Mouse (Mus musculus): ENCODE measurements around the gene Hoxc11. TPM values are rescaled to one million over a fixed set of nuclear protein-coding genes. Genes with fewer than 3 reads are reported as not detected.

Gene Hoxc11
- polyA plus RNA-seq, 1 experiment from 2014 or later = not detected

- Histone ChIP-seq H3K9me3 (ENCODE audit: low read depth, low read length) (no peaks in the 10 kb centered on the region), H3K36me3 (ENCODE audit: insufficient read depth) (no peaks in the 10 kb centered on the region), H3K4me1 (ENCODE audit: insufficient read depth) (no peaks in the 10 kb centered on the region), H3K4me2 (no peak overlapping the region), H3K4me3 (ENCODE audit: low read depth, low read length) (no peak overlapping the region), H3K27ac (ENCODE audit: low read depth) (no peak overlapping the region), H3K9ac (no peak overlapping the region), H3K27me3 (ENCODE audit: insufficient read depth, low read length) (peaks cover 98% of the 10 kb centered on the region)
- peak; percentile 94 for TF ChIP-seq CTCF (IDR thresholded peaks at IDR 0.05; ENCODE audit: low read depth)
- peak; percentile 63; the same call in 1 of the 2 replicates for ATAC-seq (ENCODE audit: insufficient read depth)
- 3% methylated on average over 21 of the region's 21 CpGs for WGBS
- DNase-seq = peak; percentile 99
These were observed 33.1 kb downstream of the Hoxc11 start for GRCm38 (mm10) chr15:102987124-102987833.

- Histone ChIP-seq H3K4me3 (ENCODE audit: low read depth, low read length) (no peak overlapping the region), H3K36me3 (ENCODE audit: insufficient read depth) (no peaks in the 10 kb centered on the region), H3K4me2 (no peak overlapping the region), H3K9ac (no peak overlapping the region), H3K27ac (ENCODE audit: low read depth) (no peak overlapping the region), H3K9me3 (ENCODE audit: low read depth, low read length) (no peaks in the 10 kb centered on the region), H3K27me3 (ENCODE audit: insufficient read depth, low read length) (peaks cover 98% of the 10 kb centered on the region), H3K4me1 (ENCODE audit: insufficient read depth) (no peaks in the 10 kb centered on the region)
- no peak for ATAC-seq (ENCODE audit: insufficient read depth)
- DNase-seq = no peak
- WGBS = 24% methylated on average over 5 of the region's 5 CpGs
- no peak for TF ChIP-seq CTCF (IDR thresholded peaks at IDR 0.05; ENCODE audit: low read depth)
These were observed 33.9 kb downstream of the Hoxc11 start for GRCm38 (mm10) chr15:102988078-102988477.

GRCm38 (mm10) chr15:102990461-102991397 lies 36.5 kb downstream of the Hoxc11 start, which contains the start of gene Hoxc8:
Hoxc8 (plus strand) TSS chr15:102990607.
- no peak within 1 kb of the TSS for H3K27ac ChIP-seq (ENCODE audit: low read depth)
- peak within 1 kb of the TSS; percentile 43; the same call in 1 of the 2 replicates for H3K4me2 ChIP-seq
- ATAC-seq (ENCODE audit: insufficient read depth) = no peak
- peak within 1 kb of the TSS; percentile 12; the same call in 1 of the 2 replicates for H3K4me3 ChIP-seq (ENCODE audit: low read depth, low read length)
- no peaks in the 10 kb centered on the region for H3K9me3 ChIP-seq (ENCODE audit: low read depth, low read length)
- no peaks in the 10 kb centered on the region for H3K36me3 ChIP-seq (ENCODE audit: insufficient read depth)
- peaks cover 98% of the 10 kb centered on the region for H3K27me3 ChIP-seq (ENCODE audit: insufficient read depth, low read length)
- DNase-seq = no peak
- no peak within 1 kb of the TSS for H3K9ac ChIP-seq
- WGBS = 1% methylated on average over 67 of the region's 69 CpGs
- TF ChIP-seq CTCF (IDR thresholded peaks at IDR 0.05; ENCODE audit: low read depth) = no peak
- no peaks in the 10 kb centered on the region for H3K4me1 ChIP-seq (ENCODE audit: insufficient read depth)

GRCm38 (mm10) chr15:102991782-102992181 lies 37.6 kb downstream of the Hoxc11 start:
- no peaks in the 10 kb centered on the region for H3K9me3 ChIP-seq (ENCODE audit: low read depth, low read length)
- peaks cover 98% of the 10 kb centered on the region for H3K27me3 ChIP-seq (ENCODE audit: insufficient read depth, low read length)
- DNase-seq (no peak), ATAC-seq (ENCODE audit: insufficient read depth) (no peak)
- H3K36me3 ChIP-seq (ENCODE audit: insufficient read depth) = no peaks in the 10 kb centered on the region
- H3K4me2 ChIP-seq = no peak overlapping the region; the same call in 1 of the 2 replicates
- no peak overlapping the region for H3K4me3 ChIP-seq (ENCODE audit: low read depth, low read length)
- 2% methylated on average over 7 of the region's 7 CpGs for WGBS
- no peaks in the 10 kb centered on the region for H3K4me1 ChIP-seq (ENCODE audit: insufficient read depth)
- no peak overlapping the region for H3K27ac ChIP-seq (ENCODE audit: low read depth)
- H3K9ac ChIP-seq = no peak overlapping the region
- no peak for TF ChIP-seq CTCF (IDR thresholded peaks at IDR 0.05; ENCODE audit: low read depth)

- under 1% methylated on average over 11 of the region's 11 CpGs for WGBS
- Histone ChIP-seq H3K4me3 (ENCODE audit: low read depth, low read length) (no peak overlapping the region), H3K27me3 (ENCODE audit: insufficient read depth, low read length) (peaks cover 98% of the 10 kb centered on the region), H3K9ac (no peak overlapping the region), H3K36me3 (ENCODE audit: insufficient read depth) (no peaks in the 10 kb centered on the region), H3K4me1 (ENCODE audit: insufficient read depth) (no peaks in the 10 kb centered on the region), H3K27ac (ENCODE audit: low read depth) (no peak overlapping the region), H3K4me2 (no peak overlapping the region; the same call in 1 of the 2 replicates), H3K9me3 (ENCODE audit: low read depth, low read length) (no peaks in the 10 kb centered on the region)
- DNase-seq = no peak
- no peak for ATAC-seq (ENCODE audit: insufficient read depth)
- no peak for TF ChIP-seq CTCF (IDR thresholded peaks at IDR 0.05; ENCODE audit: low read depth)
These were observed 38.0 kb downstream of the Hoxc11 start for GRCm38 (mm10) chr15:102992206-102992605.

- Histone ChIP-seq H3K4me1 (ENCODE audit: insufficient read depth) (no peaks in the 10 kb centered on the region), H3K36me3 (ENCODE audit: insufficient read depth) (no peaks in the 10 kb centered on the region), H3K9me3 (ENCODE audit: low read depth, low read length) (no peaks in the 10 kb centered on the region), H3K27ac (ENCODE audit: low read depth) (no peak overlapping the region), H3K4me2 (no peak overlapping the region), H3K9ac (no peak overlapping the region), H3K27me3 (ENCODE audit: insufficient read depth, low read length) (peaks cover 98% of the 10 kb centered on the region), H3K4me3 (ENCODE audit: low read depth, low read length) (no peak overlapping the region)
- WGBS = 4% methylated on average over 3 of the region's 3 CpGs
- TF ChIP-seq CTCF (IDR thresholded peaks at IDR 0.05; ENCODE audit: low read depth) = no peak
- DNase-seq (no peak), ATAC-seq (ENCODE audit: insufficient read depth) (no peak)
These were observed 38.6 kb downstream of the Hoxc11 start for GRCm38 (mm10) chr15:102992863-102993262.

GRCm38 (mm10) chr15:102996548-102996947 lies 42.3 kb downstream of the Hoxc11 start:
- Histone ChIP-seq H3K4me3 (ENCODE audit: low read depth, low read length) (no peak overlapping the region), H3K27ac (ENCODE audit: low read depth) (no peak overlapping the region), H3K9ac (no peak overlapping the region), H3K4me1 (ENCODE audit: insufficient read depth) (no peaks in the 10 kb centered on the region), H3K36me3 (ENCODE audit: insufficient read depth) (no peaks in the 10 kb centered on the region), H3K9me3 (ENCODE audit: low read depth, low read length) (no peaks in the 10 kb centered on the region), H3K4me2 (no peak overlapping the region), H3K27me3 (ENCODE audit: insufficient read depth, low read length) (peaks cover 99% of the 10 kb centered on the region)
- DNase-seq (no peak), ATAC-seq (ENCODE audit: insufficient read depth) (no peak)
- 3% methylated on average over 9 of the region's 9 CpGs for WGBS
- no peak for TF ChIP-seq CTCF (IDR thresholded peaks at IDR 0.05; ENCODE audit: low read depth)
